Mouse (Mus musculus): ENCODE data around the gene Mbtps2. TPM values are rescaled to one million over a fixed set of nuclear protein-coding genes. Genes with fewer than 3 reads are reported as not detected.
A peak's percentile ranks its signal among the peaks of the same experiment; 100 is the strongest.

The Mbtps2 gene
- polyA plus RNA-seq, 1 experiment from 2014 or later = 27.5 TPM

DNA sequence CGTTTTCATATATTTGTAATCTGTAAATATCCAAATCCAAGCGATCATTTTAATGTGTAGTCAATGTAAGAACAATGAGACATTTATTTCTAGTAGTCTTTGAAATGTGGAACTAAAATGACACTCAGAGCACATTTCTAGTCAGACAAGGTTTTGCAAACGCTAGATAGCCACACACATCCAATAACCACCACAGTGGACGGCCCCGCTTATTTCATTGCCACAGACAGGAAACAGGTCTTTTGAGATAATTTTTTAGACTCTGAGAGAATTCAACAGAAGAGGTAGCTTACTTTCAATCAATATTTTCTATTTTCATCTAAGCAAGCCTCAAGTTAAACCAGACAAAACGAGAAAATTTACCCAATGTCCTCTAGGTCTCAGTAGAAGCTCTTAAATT, 2.6 kb downstream of the Mbtps2 start:
- Histone ChIP-seq H3K4me3 (no peak overlapping the region), H3K4me2 (no peak overlapping the region), H3K9me3 (no peaks in the 10 kb centered on the region), H3K9ac (no peak overlapping the region), H3K27ac (no peak overlapping the region), H3K4me1 (replicated peaks) (peaks cover 12% of the 10 kb centered on the region), H3K36me3 (no peaks in the 10 kb centered on the region), H3K27me3 (no peaks in the 10 kb centered on the region)
- WGBS = 91% methylated on average over 6 of the region's 6 CpGs
- no peak for ATAC-seq (ENCODE audit: low FRiP score)

DNA sequence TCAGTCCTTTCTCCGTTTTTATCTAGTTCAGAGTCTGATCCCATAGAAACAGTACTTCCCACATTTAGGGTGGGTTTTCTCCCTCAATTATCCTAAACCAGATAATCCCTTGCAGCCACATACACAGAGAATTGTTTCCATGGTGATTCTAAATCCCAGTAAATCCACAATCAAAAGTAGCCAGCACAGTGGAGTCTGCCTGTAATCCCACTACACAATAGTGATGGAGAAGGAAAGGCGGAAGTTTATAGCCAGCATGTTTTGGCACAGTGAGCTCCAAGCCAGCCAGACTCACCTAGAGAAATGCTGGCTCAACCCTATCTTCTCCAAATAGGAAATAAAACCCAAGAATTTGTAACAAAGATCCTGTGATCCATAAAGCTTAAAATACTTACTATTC, 3.9 kb downstream of the Mbtps2 start:
- Histone ChIP-seq H3K4me2 (no peak overlapping the region), H3K27me3 (no peaks in the 10 kb centered on the region), H3K36me3 (no peaks in the 10 kb centered on the region; the same call in 1 of the 2 replicates), H3K9me3 (no peaks in the 10 kb centered on the region), H3K27ac (no peak overlapping the region), H3K4me1 (replicated peaks) (peaks cover 12% of the 10 kb centered on the region), H3K4me3 (no peak overlapping the region), H3K9ac (no peak overlapping the region)
- WGBS = 70% methylated on average over 2 of the region's 2 CpGs
- no peak for ATAC-seq (ENCODE audit: low FRiP score)

DNA sequence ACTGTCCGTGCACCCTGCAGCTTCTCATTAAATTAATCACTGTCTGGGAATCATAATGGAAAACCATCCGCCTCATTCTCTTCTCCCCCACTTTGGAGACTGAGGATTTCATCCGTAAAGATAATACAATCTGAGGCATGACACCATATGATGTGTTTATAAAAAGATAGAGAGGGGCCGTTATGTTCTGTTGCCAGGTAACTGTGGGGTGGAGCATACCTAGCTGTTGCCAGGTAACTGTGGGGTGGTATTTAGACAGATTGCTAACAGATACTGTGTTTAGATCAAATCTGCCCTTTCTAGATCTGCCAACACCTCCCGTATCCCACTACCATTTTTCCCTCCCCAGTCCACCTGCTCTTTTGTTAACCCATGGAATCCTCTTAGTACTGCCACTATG, 11.5 kb downstream of the Mbtps2 start:
- no peak overlapping the region for H3K9ac ChIP-seq
- H3K4me1 ChIP-seq (replicated peaks) = no peaks in the 10 kb centered on the region; the same call in 1 of the 2 replicates
- H3K4me2 ChIP-seq = no peak overlapping the region
- no peaks in the 10 kb centered on the region for H3K27me3 ChIP-seq
- 0 out of 2 replicates have a peak overlapping the region, but pooled peaks have one; percentile 12 for H3K27ac ChIP-seq
- H3K36me3 ChIP-seq = peaks cover 3% of the 10 kb centered on the region; the same call in 1 of the 2 replicates
- WGBS = 46% methylated on average over 5 of the region's 5 CpGs
- ATAC-seq (ENCODE audit: low FRiP score) = no peak
- H3K9me3 ChIP-seq = no peaks in the 10 kb centered on the region
- no peak overlapping the region for H3K4me3 ChIP-seq

DNA sequence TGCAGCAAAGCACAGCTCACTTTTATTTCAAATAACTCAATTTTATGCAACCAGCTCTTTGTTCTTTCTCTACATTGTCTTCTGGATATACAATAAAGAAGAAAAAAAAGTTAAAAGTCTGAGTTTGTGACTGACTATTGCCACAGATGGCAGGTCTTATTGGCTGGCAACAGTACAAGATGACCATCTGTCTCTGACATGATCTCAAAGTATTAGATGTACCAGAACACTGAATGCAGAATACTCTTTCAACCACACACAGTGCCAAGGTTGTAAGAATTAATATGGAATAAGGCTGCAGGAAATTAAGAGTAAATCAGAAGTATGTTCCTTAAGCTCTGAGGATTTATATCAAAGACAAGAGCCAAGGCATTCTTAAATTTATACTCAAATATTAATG, 12.1 kb downstream of the Mbtps2 start:
- no peak overlapping the region for H3K4me3 ChIP-seq
- no peak overlapping the region for H3K9ac ChIP-seq
- ATAC-seq (ENCODE audit: low FRiP score) = no peak
- H3K9me3 ChIP-seq = no peaks in the 10 kb centered on the region
- no peaks in the 10 kb centered on the region for H3K27me3 ChIP-seq
- peaks cover 3% of the 10 kb centered on the region; the same call in 1 of the 2 replicates for H3K36me3 ChIP-seq
- H3K4me2 ChIP-seq = no peak overlapping the region
- H3K27ac ChIP-seq = no peak overlapping the region
- no peaks in the 10 kb centered on the region; the same call in 1 of the 2 replicates for H3K4me1 ChIP-seq (replicated peaks)

DNA sequence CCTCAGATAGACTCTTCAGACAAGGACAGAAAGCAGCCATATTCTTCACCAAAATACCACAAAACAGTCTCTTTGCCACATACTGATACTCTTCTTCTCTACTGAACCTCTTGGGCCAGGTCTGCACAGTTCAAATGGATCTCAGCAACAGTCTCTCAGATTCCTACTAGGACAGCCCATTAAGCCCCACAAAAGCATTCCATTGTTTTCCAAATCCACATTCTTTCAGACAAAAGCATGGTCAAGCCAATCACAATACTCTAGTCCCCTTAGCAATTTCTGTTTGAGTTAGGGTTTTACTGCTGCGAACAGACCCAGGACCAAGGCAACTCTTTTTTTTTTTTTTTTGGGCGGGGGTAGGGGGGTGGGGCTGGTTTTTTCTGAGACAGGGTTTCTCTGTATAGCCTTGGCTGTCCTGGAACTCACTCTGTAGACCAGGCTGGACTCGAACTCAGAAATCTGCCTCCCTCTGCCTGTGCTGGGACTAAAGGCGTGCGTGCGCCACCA, 19.4 kb downstream of the Mbtps2 start:
- peaks cover 9% of the 10 kb centered on the region; the same call in 1 of the 2 replicates for H3K36me3 ChIP-seq
- WGBS = 71% methylated on average over 6 of the region's 6 CpGs

DNA sequence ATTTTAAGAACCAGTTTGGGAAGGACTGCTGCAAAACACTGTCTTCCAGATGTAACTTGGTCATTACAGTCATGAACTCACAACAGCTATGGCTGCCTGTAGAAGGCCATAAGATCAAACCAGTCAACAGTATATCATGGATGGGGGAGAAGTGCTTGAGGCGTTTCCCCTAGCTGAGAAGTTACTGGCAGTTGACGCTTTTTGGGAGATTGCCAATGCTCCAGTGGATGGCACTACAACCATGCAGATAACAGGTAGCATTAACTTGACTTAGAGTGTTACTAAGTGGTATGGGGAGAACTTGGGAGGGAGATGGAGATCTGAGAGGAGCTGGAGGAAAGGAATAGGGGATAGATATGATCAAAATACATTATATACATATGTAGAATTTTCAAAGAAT, 23.8 kb downstream of the Mbtps2 start:
- Histone ChIP-seq H3K27me3 (no peaks in the 10 kb centered on the region), H3K27ac (no peak overlapping the region), H3K36me3 (peaks cover 5% of the 10 kb centered on the region; the same call in 1 of the 2 replicates), H3K9ac (no peak overlapping the region), H3K4me2 (no peak overlapping the region), H3K9me3 (no peaks in the 10 kb centered on the region), H3K4me1 (replicated peaks) (no peaks in the 10 kb centered on the region), H3K4me3 (no peak overlapping the region)
- ATAC-seq (ENCODE audit: low FRiP score) = no peak
- 82% methylated on average over 2 of the region's 2 CpGs for WGBS

More for the DNA sequence above, 19.4 kb downstream of the Mbtps2 start:
- Histone ChIP-seq H3K4me3 (no peak overlapping the region), H3K4me2 (no peak overlapping the region), H3K27ac (no peak overlapping the region), H3K4me1 (replicated peaks) (no peaks in the 10 kb centered on the region), H3K9me3 (no peaks in the 10 kb centered on the region), H3K9ac (no peak overlapping the region), H3K27me3 (no peaks in the 10 kb centered on the region)
- ATAC-seq (ENCODE audit: low FRiP score) = no peak

DNA sequence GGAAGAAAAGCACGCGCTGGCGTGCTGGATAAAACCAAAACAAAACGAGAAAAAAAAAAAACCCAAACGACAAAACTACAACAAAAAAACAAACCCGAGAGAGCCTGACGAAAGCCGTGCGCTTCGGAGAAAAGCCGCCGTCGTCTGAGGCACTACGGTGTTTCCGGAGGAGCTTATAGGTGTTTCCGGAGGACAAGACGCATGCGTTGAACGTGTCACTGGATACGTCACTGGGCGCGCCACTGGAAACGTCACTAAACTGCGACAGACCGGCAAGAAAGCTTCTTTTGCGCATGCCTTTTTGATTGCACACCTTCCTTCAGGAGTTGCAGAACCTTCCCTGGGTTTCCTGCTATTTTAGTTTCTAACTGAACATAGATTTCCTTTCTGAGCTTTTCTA, 29.7 kb downstream of the Mbtps2 start, which contains the start of gene Yy2:
TSS of gene Yy2 (minus strand) at position 146 of the 400 bp plus-strand sequence.
- no peaks in the 10 kb centered on the region for H3K4me1 ChIP-seq (replicated peaks)
- H3K4me2 ChIP-seq = no peak within 1 kb of the TSS
- H3K4me3 ChIP-seq = no peak within 1 kb of the TSS
- H3K27ac ChIP-seq = no peak within 1 kb of the TSS
- H3K9me3 ChIP-seq = no peaks in the 10 kb centered on the region
- H3K27me3 ChIP-seq = no peaks in the 10 kb centered on the region
- H3K36me3 ChIP-seq = peaks cover 10% of the 10 kb centered on the region; the same call in 1 of the 2 replicates
- ATAC-seq (ENCODE audit: low FRiP score) = no peak
- 92% methylated on average over 26 of the region's 26 CpGs for WGBS
- H3K9ac ChIP-seq = no peak within 1 kb of the TSS

GRCm38 (mm10) chrX:157563794-157564193, 34.7 kb downstream of the Mbtps2 start:
- peaks cover 10% of the 10 kb centered on the region; the same call in 1 of the 2 replicates for H3K36me3 ChIP-seq
- no peak overlapping the region for H3K9ac ChIP-seq
- WGBS = 80% methylated on average over 10 of the region's 10 CpGs
- H3K9me3 ChIP-seq = no peaks in the 10 kb centered on the region
- H3K4me3 ChIP-seq = no peak overlapping the region
- H3K4me1 ChIP-seq (replicated peaks) = no peaks in the 10 kb centered on the region
- H3K27me3 ChIP-seq = no peaks in the 10 kb centered on the region
- no peak overlapping the region for H3K4me2 ChIP-seq
- H3K27ac ChIP-seq = no peak overlapping the region
- ATAC-seq (ENCODE audit: low FRiP score) = no peak

- no peak overlapping the region for H3K4me3 ChIP-seq
- 23% methylated on average over 3 of the region's 3 CpGs for WGBS
- peaks cover 3% of the 10 kb centered on the region; the same call in 1 of the 2 replicates for H3K4me1 ChIP-seq (replicated peaks)
- no peaks in the 10 kb centered on the region for H3K9me3 ChIP-seq
- no peaks in the 10 kb centered on the region for H3K27me3 ChIP-seq
- H3K36me3 ChIP-seq = peaks cover under 1% of the 10 kb centered on the region; the same call in 1 of the 2 replicates
- H3K4me2 ChIP-seq = no peak overlapping the region
- no peak overlapping the region for H3K9ac ChIP-seq
- ATAC-seq (ENCODE audit: low FRiP score) = peak; percentile 74; the same call in 1 of the 2 replicates
- no peak overlapping the region for H3K27ac ChIP-seq
Measured at GRCm38 (mm10) chrX:157547082-157547481, 51.4 kb downstream of the Mbtps2 start.

- no peak overlapping the region for H3K9ac ChIP-seq
- H3K4me3 ChIP-seq = no peak overlapping the region
- WGBS = 72% methylated on average over 5 of the region's 5 CpGs
- no peaks in the 10 kb centered on the region for H3K27me3 ChIP-seq
- H3K36me3 ChIP-seq = no peaks in the 10 kb centered on the region
- H3K4me2 ChIP-seq = no peak overlapping the region
- ATAC-seq (ENCODE audit: low FRiP score) = no peak
- no peak overlapping the region for H3K27ac ChIP-seq
- no peaks in the 10 kb centered on the region for H3K4me1 ChIP-seq (replicated peaks)
- H3K9me3 ChIP-seq = no peaks in the 10 kb centered on the region
Measured at GRCm38 (mm10) chrX:157506400-157506799, 92.1 kb downstream of the Mbtps2 start.

- WGBS = 92% methylated on average over 1 of the region's 1 CpGs
- no peak for ATAC-seq (ENCODE audit: low FRiP score)
- Histone ChIP-seq H3K9ac (no peak overlapping the region), H3K4me1 (replicated peaks) (no peaks in the 10 kb centered on the region), H3K4me2 (no peak overlapping the region), H3K27ac (no peak overlapping the region), H3K27me3 (no peaks in the 10 kb centered on the region), H3K9me3 (no peaks in the 10 kb centered on the region), H3K4me3 (no peak overlapping the region), H3K36me3 (no peaks in the 10 kb centered on the region)
Measured at GRCm38 (mm10) chrX:157504506-157504905, 94.0 kb downstream of the Mbtps2 start.

- H3K36me3 ChIP-seq = no peaks in the 10 kb centered on the region
- H3K4me1 ChIP-seq (replicated peaks) = no peaks in the 10 kb centered on the region
- no peak overlapping the region for H3K27ac ChIP-seq
- no peak overlapping the region for H3K4me3 ChIP-seq
- ATAC-seq (ENCODE audit: low FRiP score) = no peak
- no peaks in the 10 kb centered on the region for H3K27me3 ChIP-seq
- H3K9ac ChIP-seq = no peak overlapping the region
- H3K4me2 ChIP-seq = no peak overlapping the region
- WGBS = 76% methylated on average over 2 of the region's 2 CpGs
- no peaks in the 10 kb centered on the region for H3K9me3 ChIP-seq
Measured at GRCm38 (mm10) chrX:157501871-157502270, 96.6 kb downstream of the Mbtps2 start.

- H3K4me3 ChIP-seq = no peak overlapping the region
- no peak for ATAC-seq (ENCODE audit: low FRiP score)
- no peak overlapping the region for H3K27ac ChIP-seq
- WGBS = 86% methylated on average over 8 of the region's 8 CpGs
- H3K9ac ChIP-seq = no peak overlapping the region
- H3K4me1 ChIP-seq (replicated peaks) = no peaks in the 10 kb centered on the region
- H3K4me2 ChIP-seq = no peak overlapping the region
- H3K36me3 ChIP-seq = no peaks in the 10 kb centered on the region
- no peaks in the 10 kb centered on the region for H3K9me3 ChIP-seq
- no peaks in the 10 kb centered on the region for H3K27me3 ChIP-seq
Measured at GRCm38 (mm10) chrX:157500004-157500403, 98.5 kb downstream of the Mbtps2 start.
